8 mouse cellular contexts compared by ENCODE assay signal in the genomic region with DNA sequence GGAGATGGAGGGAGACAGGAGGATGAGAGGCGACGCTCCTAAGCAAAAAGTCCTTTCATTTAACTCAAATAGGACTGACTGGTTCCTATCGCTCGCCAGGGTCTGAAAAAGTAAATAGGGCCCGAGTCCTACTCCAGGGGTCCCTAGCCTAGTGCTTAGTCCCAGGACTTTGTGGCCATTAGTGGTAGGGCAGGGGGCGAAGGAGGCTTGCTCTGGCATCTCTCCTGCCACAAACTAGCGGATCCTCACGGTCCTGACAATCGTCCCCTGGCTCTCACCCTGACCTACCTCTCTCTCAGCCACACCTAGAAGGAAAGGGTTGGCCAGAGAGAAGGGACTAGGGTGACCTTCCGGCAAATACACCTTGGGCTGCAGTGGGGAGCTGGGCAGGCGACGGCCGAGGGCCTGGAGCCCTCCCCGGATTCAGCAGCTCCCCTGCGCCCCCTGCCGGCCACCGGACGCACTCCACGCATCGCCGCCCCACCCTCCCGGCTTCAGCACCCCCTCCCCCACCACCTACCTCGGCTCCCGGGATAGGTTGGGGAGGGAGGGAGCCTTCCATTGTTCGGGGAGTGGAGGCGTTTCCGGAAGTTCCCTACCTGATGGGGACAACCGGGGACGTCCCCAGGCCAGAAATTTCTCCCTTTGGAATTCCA.
DNase-seq lines count a peak whose midpoint lies in the region; ATAC-seq lines count a peak whose summit lies in the region.

No protein-coding gene starts in this region.

- peak; percentile 79 for DNase-seq in embryo, embryonic 10 days (ENCODE audit: low spot score)
- peak; percentile 82 for DNase-seq in gastrocnemius, postnatal 25 days
- peak; percentile 57 to 74 for DNase-seq in left cerebral cortex, adult 8-10 months (ENCODE audit: low spot score in 2 of 2)
- peak; percentile 63 for DNase-seq in retina, postnatal 7 days (ENCODE audit: low read depth, low spot score)
- peak; percentile 91 for DNase-seq in thymus, postnatal 4 days

- peak; percentile 57 for ATAC-seq in activated CD4-positive, CD25-positive, alpha-beta regulatory T cell, adult 4 months
- peak; percentile 39 for ATAC-seq in inflammation-experienced regulatory T-cells, adult 6 months
- ATAC-seq in megakaryocyte, adult 5-6 weeks (ENCODE audit: poor library complexity, severe bottlenecking) = peak; percentile 86

Comparison
In these comparisons a context has a peak if more than half of its experiments do, and no peak if none do; other contexts are left out.
1. Peak in every context shown above with its lines: DNase-seq and ATAC-seq.